Mouse (Mus musculus): ENCODE measurements around the gene Psmb11. TPM values are rescaled to one million over a fixed set of nuclear protein-coding genes. Genes with fewer than 3 reads are reported as not detected.

The Psmb11 gene
- polyA plus RNA-seq, 1 experiment from 2014 or later, result 0.06 TPM

- H3K36me3 ChIP-seq (ENCODE audit: control insufficient read depth, insufficient read depth, low read length), result peaks cover 73% of the 10 kb centered on the region
These were observed 53.1 kb downstream of the Psmb11 start for GRCm38 (mm10) chr14:54674317-54674716.

DNA sequence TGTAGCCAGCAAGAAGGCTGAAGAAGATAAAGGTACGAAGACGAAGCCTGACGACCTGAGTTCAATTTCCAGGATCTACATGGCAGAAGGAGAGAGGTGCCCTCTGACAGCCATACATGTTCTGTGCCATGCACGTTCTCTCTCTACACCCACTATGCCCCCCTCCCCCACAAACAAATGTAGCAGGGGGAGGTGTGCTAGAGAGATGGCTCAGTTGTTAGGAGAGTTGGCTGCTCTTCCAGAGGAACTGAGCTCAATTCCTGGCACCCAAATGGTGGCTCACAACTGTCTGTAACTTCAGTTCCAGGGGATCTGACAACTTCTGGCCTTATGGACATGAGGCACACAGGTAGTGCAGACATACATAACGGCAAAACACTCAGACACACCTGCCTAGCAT is 55.1 kb downstream of the Psmb11 start:
- H3K27ac ChIP-seq (ENCODE audit: low read length), result no peak overlapping the region
- H3K9ac ChIP-seq (replicated peaks; ENCODE audit: low read depth, low read length), result no peak overlapping the region
- ATAC-seq (ENCODE audit: insufficient number of reproducible peaks, insufficient read depth, low FRiP score, low read depth), result no peak
- WGBS, result 80% methylated on average over 5 of the region's 5 CpGs
- H3K27me3 ChIP-seq (ENCODE audit: control insufficient read depth, insufficient read depth, low read length), result no peaks in the 10 kb centered on the region
- H3K36me3 ChIP-seq (ENCODE audit: control insufficient read depth, insufficient read depth, low read length), result peaks cover 69% of the 10 kb centered on the region
- no peaks in the 10 kb centered on the region for H3K4me1 ChIP-seq (ENCODE audit: control insufficient read depth, insufficient read depth, low read length)
- no peak overlapping the region for H3K4me3 ChIP-seq (ENCODE audit: low read depth, low read length)
- H3K9me3 ChIP-seq (ENCODE audit: control insufficient read depth, low read depth, low read length), result no peaks in the 10 kb centered on the region
- H3K4me2 ChIP-seq (replicated peaks; ENCODE audit: low read depth, low read length), result no peak overlapping the region

More at GRCm38 (mm10) chr14:54674317-54674716, 53.1 kb downstream of the Psmb11 start:
- Histone ChIP-seq H3K27me3 (ENCODE audit: control insufficient read depth, insufficient read depth, low read length) (no peaks in the 10 kb centered on the region), H3K9ac (replicated peaks; ENCODE audit: low read depth, low read length) (no peak overlapping the region), H3K4me2 (replicated peaks; ENCODE audit: low read depth, low read length) (no peak overlapping the region), H3K9me3 (ENCODE audit: control insufficient read depth, low read depth, low read length) (no peaks in the 10 kb centered on the region), H3K27ac (ENCODE audit: low read length) (no peak overlapping the region), H3K4me1 (ENCODE audit: control insufficient read depth, insufficient read depth, low read length) (no peaks in the 10 kb centered on the region), H3K4me3 (ENCODE audit: low read depth, low read length) (no peak overlapping the region)
- ATAC-seq (ENCODE audit: insufficient number of reproducible peaks, insufficient read depth, low FRiP score, low read depth), result no peak
- WGBS, result 69% methylated on average over 2 of the region's 2 CpGs

DNA sequence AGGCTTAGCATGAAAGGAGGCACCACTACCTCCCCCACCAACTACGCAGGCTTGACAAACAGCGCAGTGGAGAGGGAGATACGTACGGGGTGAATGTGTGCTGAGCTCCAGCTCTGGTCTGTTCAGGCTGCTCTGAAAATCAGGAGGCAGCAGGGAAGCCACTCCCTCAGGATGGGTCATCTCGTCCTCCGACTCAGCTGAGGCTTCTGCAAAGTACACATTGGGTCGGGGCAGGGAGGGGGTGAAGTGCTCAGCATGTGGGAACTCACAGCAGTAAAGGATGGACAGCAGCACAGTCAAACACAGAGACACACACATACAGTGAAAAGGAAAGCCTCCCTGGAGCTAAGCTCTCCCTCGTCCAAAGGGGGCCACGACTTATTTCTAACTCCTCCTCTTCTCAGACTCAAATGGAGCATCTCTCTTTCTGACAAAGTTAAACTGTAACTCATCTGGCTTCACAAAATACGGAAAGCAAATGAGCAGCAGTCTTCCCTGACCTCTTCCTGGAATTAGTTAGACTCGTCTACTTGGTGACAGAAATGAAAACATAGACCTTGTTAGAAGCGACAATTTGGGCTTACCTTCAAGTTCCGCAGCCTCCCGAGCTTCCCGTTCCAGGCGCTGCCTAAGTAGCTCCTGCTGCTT is 57.5 kb downstream of the Psmb11 start:
- no peak overlapping the region for H3K4me2 ChIP-seq (replicated peaks; ENCODE audit: low read depth, low read length)
- H3K27me3 ChIP-seq (ENCODE audit: control insufficient read depth, insufficient read depth, low read length), result no peaks in the 10 kb centered on the region
- H3K9ac ChIP-seq (replicated peaks; ENCODE audit: low read depth, low read length), result no peak overlapping the region
- H3K9me3 ChIP-seq (ENCODE audit: control insufficient read depth, low read depth, low read length), result no peaks in the 10 kb centered on the region
- ATAC-seq (ENCODE audit: insufficient number of reproducible peaks, insufficient read depth, low FRiP score, low read depth), result no peak
- no peak overlapping the region for H3K4me3 ChIP-seq (ENCODE audit: low read depth, low read length)
- WGBS, result 79% methylated on average over 16 of the region's 16 CpGs
- H3K4me1 ChIP-seq (ENCODE audit: control insufficient read depth, insufficient read depth, low read length), result no peaks in the 10 kb centered on the region
- no peak overlapping the region for H3K27ac ChIP-seq (ENCODE audit: low read length)
- H3K36me3 ChIP-seq (ENCODE audit: control insufficient read depth, insufficient read depth, low read length), result peaks cover 62% of the 10 kb centered on the region

MicroRNA genes within 50 kb of the gene (microRNA counts, 519-probe panel; counts per million panel counts)
- not detected for microRNA mmu-miR-686

Small RNA genes lying within 50 kb of the gene (microRNA-seq; reads per million reads assigned to microRNA genes)
- gene Mir686, result not detected
- 0.78 reads per million for gene Mir6948

Other genes starting within 250 kb of the Psmb11 start
- gene Slc7a7, start 203.7 kb upstream of the Psmb11 start, polyA plus RNA-seq (2014; fragmentation: Nextera tagmentation; extraction: Ambion mirVana), result 10.3 and 11.2 TPM in 2 replicates
- 284 and 312 TPM in 2 replicates for gene Mrpl52, start 194.5 kb upstream of the Psmb11 start, polyA plus RNA-seq (2014; fragmentation: Nextera tagmentation; extraction: Ambion mirVana)
- 154 and 156 TPM in 2 replicates for gene Mmp14, start 189.8 kb upstream of the Psmb11 start, polyA plus RNA-seq (2014; fragmentation: Nextera tagmentation; extraction: Ambion mirVana)
- 38.1 and 41.7 TPM in 2 replicates for gene Lrp10, start 157.3 kb upstream of the Psmb11 start, polyA plus RNA-seq (2014; fragmentation: Nextera tagmentation; extraction: Ambion mirVana)
- 1.5 and 2.0 TPM in 2 replicates for gene Rem2, start 145.3 kb upstream of the Psmb11 start, polyA plus RNA-seq (2014; fragmentation: Nextera tagmentation; extraction: Ambion mirVana)
- gene Prmt5, start 103.9 kb upstream of the Psmb11 start, polyA plus RNA-seq (2014; fragmentation: Nextera tagmentation; extraction: Ambion mirVana), result 79.8 and 80.4 TPM in 2 replicates
- 48.2 and 52.5 TPM in 2 replicates for gene Haus4, start 66.8 kb upstream of the Psmb11 start, polyA plus RNA-seq (2014; fragmentation: Nextera tagmentation; extraction: Ambion mirVana)
- 26.2 and 30.3 TPM in 2 replicates for gene Ajuba, start 43.9 kb upstream of the Psmb11 start, polyA plus RNA-seq (2014; fragmentation: Nextera tagmentation; extraction: Ambion mirVana)
- 7.9 and 8.3 TPM in 2 replicates for gene 4931414P19Rik, start 15.4 kb upstream of the Psmb11 start, polyA plus RNA-seq (2014; fragmentation: Nextera tagmentation; extraction: Ambion mirVana)
- 355 and 361 TPM in 2 replicates for gene Psmb5, start 3.4 kb upstream of the Psmb11 start, polyA plus RNA-seq (2014; fragmentation: Nextera tagmentation; extraction: Ambion mirVana)
- not detected in 2 replicates for gene Gm17606, start 19.5 kb downstream of the Psmb11 start, polyA plus RNA-seq (2014; fragmentation: Nextera tagmentation; extraction: Ambion mirVana)
- 4.5 and 5.1 TPM in 2 replicates for gene Cdh24, start 19.9 kb downstream of the Psmb11 start, polyA plus RNA-seq (2014; fragmentation: Nextera tagmentation; extraction: Ambion mirVana)
- 82.9 and 88.9 TPM in 2 replicates for gene 1700123O20Rik, start 64.8 kb downstream of the Psmb11 start, polyA plus RNA-seq (2014; fragmentation: Nextera tagmentation; extraction: Ambion mirVana)
- 145 and 147 TPM in 2 replicates for gene Acin1, start 65.5 kb downstream of the Psmb11 start, polyA plus RNA-seq (2014; fragmentation: Nextera tagmentation; extraction: Ambion mirVana)
- gene Gm29776, start 77.4 kb downstream of the Psmb11 start, polyA plus RNA-seq (2014; fragmentation: Nextera tagmentation; extraction: Ambion mirVana), result 0.17 and 0.24 TPM in 2 replicates
- gene Cebpe, start 90.7 kb downstream of the Psmb11 start, polyA plus RNA-seq (2014; fragmentation: Nextera tagmentation; extraction: Ambion mirVana), result 0.69 TPM in 1 of 2 replicates, not detected in the other
- gene Slc7a8, start 160.5 kb downstream of the Psmb11 start, polyA plus RNA-seq (2014; fragmentation: Nextera tagmentation; extraction: Ambion mirVana), result 5.4 and 5.8 TPM in 2 replicates
- not detected in 2 replicates for gene Rnf212b, start 192.7 kb downstream of the Psmb11 start, polyA plus RNA-seq (2014; fragmentation: Nextera tagmentation; extraction: Ambion mirVana)
- 7.9 and 9.2 TPM in 2 replicates for gene Homez, start 249.5 kb downstream of the Psmb11 start, polyA plus RNA-seq (2014; fragmentation: Nextera tagmentation; extraction: Ambion mirVana)

Measured in stomach, embryonic 14.5 days (tissue).